Mouse (Mus musculus): ENCODE measurements at regions not wholly inside any gene's neighbourhood (a gene's known extent, or its start where the extent isn't known, plus 50 kb on each side); places are given as distances from the start of the nearest gene placed in this dataset.

GRCm38 (mm10) chr1:91677062-91677461 lies 124.2 kb upstream of the Twist2 start:
- DNase-seq (ENCODE audit: low read depth, low spot score), result no peak

GRCm38 (mm10) chr1:91678789-91679188 lies 122.5 kb upstream of the Twist2 start:
- no peak for DNase-seq (ENCODE audit: low read depth, low spot score)

GRCm38 (mm10) chr1:91685031-91685430 lies 116.2 kb upstream of the Twist2 start:
- no peak for DNase-seq (ENCODE audit: low read depth, low spot score)

GRCm38 (mm10) chr1:91685789-91686188 lies 115.5 kb upstream of the Twist2 start:
- DNase-seq (ENCODE audit: low read depth, low spot score), result no peak

- DNase-seq (ENCODE audit: low read depth, low spot score), result peak; percentile 59
Measured at GRCm38 (mm10) chr1:91691601-91692000, 109.7 kb upstream of the Twist2 start.

- DNase-seq (ENCODE audit: low read depth, low spot score), result peak; percentile 2
Measured at GRCm38 (mm10) chr1:91692709-91693460, 108.4 kb upstream of the Twist2 start.

GRCm38 (mm10) chr1:91697053-91697452 lies 104.2 kb upstream of the Twist2 start:
- DNase-seq (ENCODE audit: low read depth, low spot score), result peak; percentile 2

- DNase-seq (ENCODE audit: low read depth, low spot score), result peak; percentile 5
Measured at GRCm38 (mm10) chr1:91701475-91701874, 99.8 kb upstream of the Twist2 start.

GRCm38 (mm10) chr1:91702021-91702420 lies 99.2 kb upstream of the Twist2 start:
- DNase-seq (ENCODE audit: low read depth, low spot score), result no peak

- DNase-seq (ENCODE audit: low read depth, low spot score), result no peak
Measured at GRCm38 (mm10) chr1:91702737-91703136, 98.5 kb upstream of the Twist2 start.

- DNase-seq (ENCODE audit: low read depth, low spot score), result peak; percentile 59
Measured at GRCm38 (mm10) chr1:91705451-91705850, 95.8 kb upstream of the Twist2 start.

- DNase-seq (ENCODE audit: low read depth, low spot score), result peak; percentile 74
Measured at GRCm38 (mm10) chr1:91708550-91709243, 92.6 kb upstream of the Twist2 start.

- DNase-seq (ENCODE audit: low read depth, low spot score), result no peak
Measured at GRCm38 (mm10) chr1:91709244-91709600, 92.0 kb upstream of the Twist2 start.

GRCm38 (mm10) chr1:91713131-91713530 lies 88.1 kb upstream of the Twist2 start:
- DNase-seq (ENCODE audit: low read depth, low spot score), result no peak

- DNase-seq (ENCODE audit: low read depth, low spot score), result no peak
Measured at GRCm38 (mm10) chr1:91714266-91714665, 87.0 kb upstream of the Twist2 start.

- no peak for DNase-seq (ENCODE audit: low read depth, low spot score)
Measured at GRCm38 (mm10) chr1:91715341-91715740, 85.9 kb upstream of the Twist2 start.

GRCm38 (mm10) chr1:91715791-91716190 lies 85.5 kb upstream of the Twist2 start:
- no peak for DNase-seq (ENCODE audit: low read depth, low spot score)

GRCm38 (mm10) chr1:91716836-91717235 lies 84.4 kb upstream of the Twist2 start:
- no peak for DNase-seq (ENCODE audit: low read depth, low spot score)

GRCm38 (mm10) chr1:91717961-91718360 lies 83.3 kb upstream of the Twist2 start:
- DNase-seq (ENCODE audit: low read depth, low spot score), result no peak

GRCm38 (mm10) chr1:91729246-91729645 lies 72.0 kb upstream of the Twist2 start:
- DNase-seq (ENCODE audit: low read depth, low spot score), result no peak

- no peak for DNase-seq (ENCODE audit: low read depth, low spot score)
Measured at GRCm38 (mm10) chr1:91730281-91730680, 71.0 kb upstream of the Twist2 start.

GRCm38 (mm10) chr1:91731703-91732102 lies 69.6 kb upstream of the Twist2 start:
- DNase-seq (ENCODE audit: low read depth, low spot score), result no peak

GRCm38 (mm10) chr1:91732461-91732861 lies 68.8 kb upstream of the Twist2 start:
- no peak for DNase-seq (ENCODE audit: low read depth, low spot score)
